Mouse (Mus musculus): Measurements from ENCODE around the gene Gja8. TPM values are rescaled to one million over a fixed set of nuclear protein-coding genes. Genes with fewer than 3 reads are reported as not detected.

Gja8 gene
- total and polyA plus RNA-seq, 3 experiments: 0.04 TPM; not detected in 1

GRCm38 (mm10) chr3:96942706-96943105 is 16.9 kb upstream of the Gja8 start:
- Histone ChIP-seq H3K36me3 (ENCODE audit: control insufficient read depth in 1 of 2, insufficient read depth in 2 of 2, low read length in 2 of 2) (no peaks in the 10 kb centered on the region), H3K27ac (ENCODE audit: control insufficient read depth, low read depth, low read length) (no peak overlapping the region), H3K27me3 (ENCODE audit: control insufficient read depth in 1 of 2, insufficient read depth in 2 of 2, low read length in 2 of 2) (peaks cover 0 to 3% of the 10 kb centered on the region in 2 experiments; a peak in 1 of 4 replicates), H3K4me3 (ENCODE audit: control insufficient read depth in 1 of 2, insufficient read depth in 1 of 2, low read depth in 2 of 2, low read length in 2 of 2) (no peak overlapping the region), H3K9me3 (replicated peaks; ENCODE audit: insufficient read depth, low read length) (no peaks in the 10 kb centered on the region), H3K4me1 (ENCODE audit: control insufficient read depth in 1 of 2, insufficient read depth in 2 of 2, low read length in 2 of 2) (no peaks in the 10 kb centered on the region), H3K9ac (ENCODE audit: control insufficient read depth, low read depth, low read length, poor library complexity, severe bottlenecking) (no peak overlapping the region), H3K79me2 (ENCODE audit: control insufficient read depth, insufficient read depth, low read length, poor library complexity) (no peaks in the 10 kb centered on the region)
- peak; percentile 65 for DNase-seq (ENCODE audit: low read depth, low spot score)
- TF ChIP-seq CHD2 (IDR thresholded peaks at IDR 0.05; ENCODE audit: low read length) (no peak), MAX (IDR thresholded peaks at IDR 0.05; ENCODE audit: low read length) (no peak), MEF2A (IDR thresholded peaks at IDR 0.05; ENCODE audit: extremely low read depth, insufficient replicate concordance, low read depth, low read length, poor library complexity, severe bottlenecking) (no peak), RCOR1 (IDR thresholded peaks at IDR 0.05; ENCODE audit: low read depth, low read length) (no peak), MXI1 (IDR thresholded peaks at IDR 0.05; ENCODE audit: low read depth, low read length) (no peak), GATA1 (IDR thresholded peaks at IDR 0.05; ENCODE audit: low read depth, low read length) (peak; percentile 18; the same call in 1 of the 2 replicates), EP300 (IDR thresholded peaks at IDR 0.05; ENCODE audit: low read depth in 1 of 2, low read length in 2 of 2) (no peak)

GRCm38 (mm10) chr3:96938738-96939137 is 12.9 kb upstream of the Gja8 start:
- Histone ChIP-seq H3K36me3 (ENCODE audit: control insufficient read depth in 1 of 2, insufficient read depth in 2 of 2, low read length in 2 of 2) (no peaks in the 10 kb centered on the region), H3K4me1 (ENCODE audit: control insufficient read depth in 1 of 2, insufficient read depth in 2 of 2, low read length in 2 of 2) (no peaks in the 10 kb centered on the region), H3K27ac (ENCODE audit: control insufficient read depth, low read depth, low read length) (no peak overlapping the region), H3K9ac (ENCODE audit: control insufficient read depth, low read depth, low read length, poor library complexity, severe bottlenecking) (no peak overlapping the region), H3K79me2 (ENCODE audit: control insufficient read depth, insufficient read depth, low read length, poor library complexity) (no peaks in the 10 kb centered on the region), H3K27me3 (ENCODE audit: control insufficient read depth in 1 of 2, insufficient read depth in 2 of 2, low read length in 2 of 2) (peaks cover 5 to 9% of the 10 kb centered on the region in 2 experiments; a peak in 3 of 4 replicates), H3K9me3 (replicated peaks; ENCODE audit: insufficient read depth, low read length) (no peaks in the 10 kb centered on the region), H3K4me3 (ENCODE audit: control insufficient read depth in 1 of 2, insufficient read depth in 1 of 2, low read depth in 2 of 2, low read length in 2 of 2) (no peak overlapping the region)
- DNase-seq (ENCODE audit: low read depth, low spot score): peak; percentile 88
- TF ChIP-seq SMC3 (IDR thresholded peaks at IDR 0.05; ENCODE audit: low read depth, low read length) (peak; percentile 96), CHD2 (IDR thresholded peaks at IDR 0.05; ENCODE audit: low read length) (no peak), GATA1 (IDR thresholded peaks at IDR 0.05; ENCODE audit: low read depth, low read length) (peak; percentile 15; the same call in 1 of the 2 replicates), MEF2A (IDR thresholded peaks at IDR 0.05; ENCODE audit: extremely low read depth, insufficient replicate concordance, low read depth, low read length, poor library complexity, severe bottlenecking) (no peak), NELFE (IDR thresholded peaks at IDR 0.05; ENCODE audit: low read depth, low read length) (no peak), HCFC1 (IDR thresholded peaks at IDR 0.05; ENCODE audit: low read depth, low read length) (0 out of 2 replicates have a peak, but pooled peaks have one; percentile 36), TAL1 (IDR thresholded peaks at IDR 0.05; ENCODE audit: low read length) (no peak), ZC3H11A (IDR thresholded peaks at IDR 0.05; ENCODE audit: low read depth, low read length) (peak; percentile 89), ZMIZ1 (IDR thresholded peaks at IDR 0.05; ENCODE audit: low read depth, low read length) (no peak), SIN3A (IDR thresholded peaks at IDR 0.05; ENCODE audit: low read length) (peak; percentile 47; the same call in 1 of the 2 replicates), NRF1 (IDR thresholded peaks at IDR 0.05; ENCODE audit: insufficient read depth, low read depth, low read length, poor library complexity, severe bottlenecking) (no peak), POLR2AphosphoS5 (IDR thresholded peaks at IDR 0.05; ENCODE audit: borderline replicate concordance, low read depth, low read length) (no peak), RAD21 (IDR thresholded peaks at IDR 0.05; ENCODE audit: low read depth, low read length) (peak; percentile 97), GABPA (IDR thresholded peaks at IDR 0.05; ENCODE audit: low read depth, low read length) (no peak), MAX (IDR thresholded peaks at IDR 0.05; ENCODE audit: low read length) (peak; percentile 65), MAFK (IDR thresholded peaks at IDR 0.05; ENCODE audit: borderline replicate concordance, low read depth, low read length) (no peak), CHD1 (IDR thresholded peaks at IDR 0.05; ENCODE audit: low read depth, low read length) (no peak), ZKSCAN1 (IDR thresholded peaks at IDR 0.05; ENCODE audit: low read depth, low read length) (no peak), USF2 (IDR thresholded peaks at IDR 0.05; ENCODE audit: borderline replicate concordance in 1 of 2, insufficient read depth in 1 of 2, low read depth in 1 of 2, low read length in 2 of 2) (no peak), ZNF384 (IDR thresholded peaks at IDR 0.05; ENCODE audit: low read depth, low read length) (no peak), UBTF (IDR thresholded peaks at IDR 0.05; ENCODE audit: borderline replicate concordance, insufficient read depth, low read depth, low read length) (no peak), MAZ (IDR thresholded peaks at IDR 0.05; ENCODE audit: low read depth, low read length) (0 out of 2 replicates have a peak, but pooled peaks have one; percentile 43), TBP (IDR thresholded peaks at IDR 0.05; ENCODE audit: low read depth, low read length) (no peak), ELF1 (IDR thresholded peaks at IDR 0.05; ENCODE audit: low read depth, low read length) (peak; percentile 31; the same call in 1 of the 2 replicates), MXI1 (IDR thresholded peaks at IDR 0.05; ENCODE audit: low read depth, low read length) (no peak), E2F4 (IDR thresholded peaks at IDR 0.05; ENCODE audit: borderline replicate concordance, low read depth, low read length) (no peak), MYC (IDR thresholded peaks at IDR 0.05; ENCODE audit: low read depth, low read length) (peak; percentile 64; the same call in 1 of the 2 replicates)
